Mouse (Mus musculus) layer of hippocampus, postnatal 10 days (tissue): ENCODE data around the gene A2ml1. TPM values are rescaled to one million over a fixed set of nuclear protein-coding genes. Genes with fewer than 3 reads are reported as not detected.

Source experiments
- total RNA-seq, 2 experiments: library from RNA; stranded (reverse); gene quantifications; 2 replicates each; pipeline ENCODE4 v1.2.3; 2021

A2ml1 gene
- total RNA-seq, 2 experiments from 2014 or later: 7.6 to 12.8 TPM

Other genes with a start within 250 kb of the A2ml1 start
- 10 to 100 TPM; 23.2 to 24.2 TPM for gene Tulp3, start 225.8 kb downstream of the A2ml1 start, total RNA-seq
- 10 to 100 TPM; 21.8 to 22.6 TPM for gene Rhno1, start 218.7 kb downstream of the A2ml1 start, total RNA-seq
- gene Foxm1, start 218.6 kb downstream of the A2ml1 start, total RNA-seq: 1 to 10 TPM; 5.8 to 7.9 TPM
- not detected for gene Tex52, start 206.2 kb downstream of the A2ml1 start, total RNA-seq
- gene Gm44596, start 206.1 kb downstream of the A2ml1 start, total RNA-seq: 1 to 10 TPM in 1 of 2 experiments, not detected in 1; 1.3 TPM
- gene Nrip2, start 182.3 kb downstream of the A2ml1 start, total RNA-seq: 1 to 10 TPM; 5.2 to 5.3 TPM
- 10 to 100 TPM; 21.9 to 23.8 TPM for gene Itfg2, start 156.7 kb downstream of the A2ml1 start, total RNA-seq
- 100 to 1,000 TPM; 117 to 118 TPM for gene Fkbp4, start 142.9 kb downstream of the A2ml1 start, total RNA-seq
- gene Pzp, start 54.9 kb downstream of the A2ml1 start, total RNA-seq: not detected
- gene Klrb1a, start 41.9 kb upstream of the A2ml1 start, total RNA-seq: not detected
- gene Clec2h, start 80.8 kb upstream of the A2ml1 start, total RNA-seq: not detected
- 1 to 10 TPM; 4.0 to 6.0 TPM for gene Klrb1, start 141.5 kb upstream of the A2ml1 start, total RNA-seq
- gene Klrb1c, start 207.6 kb upstream of the A2ml1 start, total RNA-seq: under 1 TPM in 1 of 2 experiments, not detected in 1; 0.20 TPM
- not detected for gene Gm44511, start 244.7 kb upstream of the A2ml1 start, total RNA-seq
- gene Klrb1b, start 244.7 kb upstream of the A2ml1 start, total RNA-seq: not detected